Mouse (Mus musculus) mouse trophoblast stem cell (cell line): ENCODE results near the gene Pitpna.
"Not testable (repeated sequence)": the region's sequence is repeated elsewhere in the genome, so short reads cannot be mapped to it uniquely, and the experiment has no call there.

Experiments used
- in situ Hi-C, 2 experiments: fragments of 300-500 bp; cut with MseI, MboI; formaldehyde crosslinking; loops; 2 replicates in 1 of 2; 3 replicates in 1 of 2; pipeline ENCODE4 v1.15.1; 2025

Pitpna gene

DNA sequence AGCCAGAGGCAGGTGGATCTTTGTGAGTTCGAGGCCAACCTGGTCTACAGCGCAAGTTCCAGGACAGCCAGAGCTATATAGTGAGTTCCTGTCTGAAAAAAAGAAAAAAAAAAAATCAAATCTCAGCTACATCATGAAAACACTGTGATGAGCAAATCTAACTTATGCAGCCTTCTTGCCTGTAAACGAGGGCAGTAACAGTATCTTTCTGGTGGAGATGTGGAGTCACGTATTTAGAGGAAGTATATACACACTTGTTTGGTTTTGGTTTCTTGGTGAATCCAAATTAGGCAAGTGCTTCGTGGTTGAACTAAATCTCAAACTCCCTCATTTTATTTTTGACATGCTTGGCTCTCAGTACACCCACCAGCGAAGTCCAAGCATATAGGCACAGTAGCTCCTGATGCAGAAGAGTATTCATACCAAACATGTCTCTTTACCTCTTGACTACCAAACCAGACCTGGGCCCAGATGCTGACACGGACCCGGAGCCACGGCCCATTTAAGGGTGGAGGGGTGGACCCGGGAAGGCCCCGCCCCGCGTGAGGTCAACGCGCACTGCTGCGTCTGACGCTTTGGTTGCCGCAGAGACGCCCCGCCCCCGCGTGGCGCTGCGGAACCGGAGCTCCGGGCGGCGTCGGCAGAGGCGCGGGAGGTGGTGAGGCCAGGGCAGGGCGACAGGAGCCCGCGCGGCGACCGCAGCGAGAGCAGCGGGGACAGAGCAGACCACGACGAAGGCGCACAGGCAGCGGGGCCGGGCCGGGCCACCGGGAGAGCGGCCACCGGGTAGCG is at the start of gene Pitpna:
TSS of gene Pitpna (plus strand) at position 605 of the 792 bp plus-strand sequence.
- in situ Hi-C loops, result no loop called here

DNA sequence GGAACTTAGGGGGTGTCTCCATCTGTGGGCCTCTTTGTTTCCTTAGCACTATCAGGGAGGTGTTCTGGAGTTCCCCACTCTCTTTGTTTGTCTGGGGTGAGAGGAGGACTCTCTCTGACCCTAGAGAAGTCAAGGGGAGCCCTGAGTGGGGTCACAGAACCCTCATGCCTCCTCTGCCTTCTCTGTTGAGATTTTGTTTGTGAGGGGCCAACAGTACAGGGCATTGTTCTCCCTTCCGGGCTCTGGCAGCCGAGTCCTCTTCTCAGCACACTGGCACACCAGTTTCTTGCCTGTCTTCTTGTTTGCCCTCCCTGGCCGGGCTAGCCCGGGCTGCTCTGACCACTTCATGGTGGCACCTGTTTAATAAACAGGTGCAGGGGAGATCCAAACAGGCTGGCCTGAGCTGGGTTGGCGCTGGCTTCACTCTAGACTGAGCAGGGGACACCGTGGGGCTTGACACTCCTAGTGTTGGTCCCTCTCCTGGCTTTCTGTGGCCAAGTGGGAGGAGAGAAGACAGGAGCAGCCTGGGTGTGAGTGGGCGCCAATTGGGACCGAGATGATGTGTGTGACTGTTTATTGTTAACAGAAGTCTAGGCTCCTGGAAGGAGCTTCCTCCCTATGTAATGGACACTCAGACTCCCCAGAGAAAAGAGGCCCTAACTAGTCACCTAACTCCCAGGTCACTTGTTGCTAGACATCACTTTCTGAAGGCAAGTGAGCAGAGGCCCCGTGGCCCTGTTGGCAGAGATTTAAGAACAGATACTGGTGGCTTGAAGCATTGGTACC is 49.5 kb upstream of the Pitpna start:
- in situ Hi-C loops, result no loop called here

DNA sequence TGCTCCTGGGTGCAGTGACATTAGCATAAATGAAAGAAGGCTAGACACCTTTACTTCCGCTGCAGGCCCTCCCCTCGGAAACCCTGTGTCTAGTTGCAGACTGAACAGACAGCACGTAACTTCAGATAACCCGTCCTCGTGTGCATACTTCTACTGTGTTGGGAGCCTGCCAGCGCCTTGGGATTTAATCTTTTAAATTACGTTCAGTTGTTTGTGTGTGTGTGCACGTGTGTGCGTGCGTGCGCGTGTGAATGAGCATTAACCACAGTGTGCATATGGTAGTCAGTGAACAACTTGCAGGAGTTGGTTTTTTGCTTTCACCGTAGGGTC is 49.0 kb upstream of the Pitpna start:
- in situ Hi-C loops, result no loop called here

DNA sequence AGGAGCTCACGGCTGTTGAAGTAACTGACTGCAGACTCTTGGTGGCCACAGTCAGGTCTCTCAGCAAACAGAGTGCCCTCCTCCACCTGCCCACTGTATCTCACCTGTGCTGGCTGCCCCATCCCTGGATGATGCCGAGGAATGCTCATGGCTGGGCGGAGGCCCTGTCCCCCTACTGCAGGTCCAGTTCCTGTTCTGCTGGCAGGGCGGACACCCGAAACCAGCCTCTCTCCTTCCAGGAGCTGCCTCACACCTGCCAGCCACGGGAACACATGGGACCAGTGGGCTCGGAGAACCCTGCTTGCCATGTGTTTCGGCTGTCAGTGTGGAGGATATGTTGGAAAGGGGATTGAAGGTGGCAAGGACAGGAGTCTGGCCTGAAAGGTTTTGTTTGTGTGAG is 47.7 kb upstream of the Pitpna start:
- in situ Hi-C loops, result no loop called here

DNA sequence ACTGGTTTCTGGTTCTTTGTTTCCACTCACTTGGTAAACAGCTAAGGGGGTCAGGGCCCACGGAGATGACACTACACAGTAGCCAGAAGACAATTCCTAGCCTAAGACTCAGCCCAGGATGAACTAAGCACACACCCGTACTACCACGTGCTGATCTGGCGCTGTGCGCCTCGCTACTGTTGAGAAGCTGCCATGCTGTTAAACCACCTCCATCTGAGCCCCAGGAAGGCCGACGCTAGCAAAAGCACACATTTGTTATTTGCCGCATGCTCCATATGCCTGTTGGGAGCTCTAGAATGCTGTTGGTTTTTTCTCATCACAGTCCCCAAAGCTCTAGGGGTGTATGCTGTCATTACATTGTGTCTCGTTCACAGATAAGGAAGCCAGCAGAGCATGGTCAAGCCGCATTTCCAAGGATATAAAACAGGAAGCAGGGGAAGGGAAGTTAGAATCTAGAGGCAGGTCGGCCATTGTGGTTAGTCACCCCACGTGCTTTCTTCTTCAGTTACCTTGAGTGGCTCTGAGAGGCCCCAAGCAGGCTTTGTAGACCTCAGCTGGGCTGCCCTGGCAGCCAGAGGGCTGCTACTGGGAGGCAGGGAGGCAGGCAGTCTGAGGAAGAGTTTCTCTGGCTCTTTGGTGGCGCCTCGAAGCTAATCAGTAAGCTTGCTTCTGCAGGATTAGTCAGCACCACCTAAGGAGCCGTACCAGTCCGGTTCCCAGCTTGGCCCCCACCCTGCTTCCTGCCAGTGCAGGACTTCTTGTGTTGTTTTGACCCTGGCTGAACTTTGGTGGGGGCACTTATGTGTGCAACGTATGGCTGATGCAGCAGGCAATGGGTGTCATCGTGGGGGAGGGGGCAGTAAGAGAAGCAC is 47.0 kb upstream of the Pitpna start:
- in situ Hi-C loops, result no loop called here

DNA sequence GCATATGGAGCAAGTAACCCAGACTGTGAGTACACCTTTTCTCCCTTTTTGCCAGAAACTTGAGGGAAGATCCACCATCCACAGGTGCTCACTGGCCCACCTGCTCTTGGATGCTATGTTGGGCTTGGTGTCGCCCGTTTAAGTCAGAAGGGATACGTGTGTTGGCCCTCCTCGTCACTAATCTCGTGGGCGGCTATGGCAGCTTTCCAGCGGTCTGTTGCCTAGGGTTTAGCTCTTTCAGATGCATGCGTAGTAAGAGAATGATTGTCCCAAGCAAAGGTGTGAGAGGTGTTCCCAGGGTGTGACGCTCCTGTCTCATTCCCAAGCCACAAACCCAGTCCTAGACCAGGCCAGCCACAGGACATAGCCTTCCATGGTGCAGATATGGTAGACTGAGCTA is 43.2 kb upstream of the Pitpna start:
- in situ Hi-C loops, result no loop called here

DNA sequence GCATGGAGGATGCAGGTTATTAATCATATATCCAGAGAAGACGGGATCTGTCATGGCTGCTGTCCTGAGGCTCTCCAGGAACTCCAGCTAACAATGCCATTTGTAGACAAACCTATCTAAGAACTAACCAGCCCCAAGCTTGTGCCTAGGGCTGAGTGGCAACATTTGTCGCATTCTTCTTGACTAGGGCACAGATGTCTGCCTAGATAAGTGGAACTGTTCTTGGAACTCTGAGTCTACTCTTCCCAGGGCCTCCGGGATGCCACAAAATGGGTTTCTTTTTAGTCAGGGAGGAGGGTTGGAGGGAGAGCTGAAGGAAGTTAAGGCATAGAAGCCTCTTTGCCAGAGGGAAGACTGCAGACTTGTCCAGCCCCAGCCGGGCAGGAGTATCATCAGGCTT is 41.8 kb upstream of the Pitpna start:
- in situ Hi-C loops, result no loop called here

DNA sequence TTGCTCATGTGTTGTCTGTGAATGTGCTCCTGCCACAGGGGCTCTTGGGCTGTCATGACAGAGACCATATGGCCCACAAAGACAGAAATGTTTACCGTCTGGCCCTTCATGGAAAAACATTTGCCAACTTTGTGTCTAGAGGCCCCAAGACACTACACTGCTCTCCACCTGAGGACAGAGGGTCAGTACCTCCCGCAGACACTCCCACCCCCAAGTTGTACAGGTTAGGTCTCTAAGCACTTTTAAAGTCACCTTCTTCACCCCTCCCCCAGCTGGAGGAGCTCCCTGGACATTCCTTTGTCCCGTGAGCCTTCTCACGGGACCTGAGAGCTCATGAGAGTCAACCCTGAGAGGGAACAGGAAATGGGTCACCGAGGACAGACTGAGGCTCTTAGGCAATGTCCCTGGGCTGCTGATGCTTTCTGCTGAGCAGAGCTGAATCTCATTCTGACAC is 38.2 kb upstream of the Pitpna start:
- in situ Hi-C loops, result no loop called here

DNA sequence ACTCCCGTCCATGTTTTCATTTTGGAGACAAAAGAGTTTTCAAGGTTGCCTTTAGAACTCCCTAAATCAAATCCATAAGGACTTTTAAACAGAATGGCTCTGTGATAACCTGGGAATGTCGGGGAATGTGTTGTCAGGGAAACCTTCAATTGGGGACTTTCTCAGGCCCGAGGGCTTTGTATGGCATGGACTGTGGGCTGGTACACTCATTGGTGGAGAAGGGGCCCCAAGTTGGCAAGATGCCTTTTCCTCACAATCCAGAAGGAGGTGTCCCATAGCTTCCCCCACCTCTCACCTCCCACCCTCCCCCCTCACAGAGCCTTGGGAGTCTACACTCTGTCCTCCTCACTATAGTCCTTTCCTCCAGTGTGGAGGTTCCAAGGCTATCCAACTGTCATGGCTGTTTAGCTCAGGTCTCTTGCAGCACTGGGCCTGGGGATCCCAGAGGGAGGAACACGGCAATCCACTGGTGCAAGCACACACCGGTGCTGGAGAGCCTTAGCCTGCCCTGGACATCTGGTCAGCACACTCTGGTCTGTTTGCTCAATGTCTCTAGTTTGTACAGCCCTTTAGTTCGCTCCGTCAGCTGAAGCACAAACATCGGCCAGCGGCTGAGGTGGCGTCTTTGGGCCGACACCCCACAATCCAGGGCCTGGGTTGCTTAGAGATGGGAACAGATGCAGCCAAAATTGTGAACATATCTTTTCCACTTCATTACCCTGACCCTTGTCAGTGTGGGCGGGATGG is 37.5 kb upstream of the Pitpna start:
- in situ Hi-C loops, result no loop called here

DNA sequence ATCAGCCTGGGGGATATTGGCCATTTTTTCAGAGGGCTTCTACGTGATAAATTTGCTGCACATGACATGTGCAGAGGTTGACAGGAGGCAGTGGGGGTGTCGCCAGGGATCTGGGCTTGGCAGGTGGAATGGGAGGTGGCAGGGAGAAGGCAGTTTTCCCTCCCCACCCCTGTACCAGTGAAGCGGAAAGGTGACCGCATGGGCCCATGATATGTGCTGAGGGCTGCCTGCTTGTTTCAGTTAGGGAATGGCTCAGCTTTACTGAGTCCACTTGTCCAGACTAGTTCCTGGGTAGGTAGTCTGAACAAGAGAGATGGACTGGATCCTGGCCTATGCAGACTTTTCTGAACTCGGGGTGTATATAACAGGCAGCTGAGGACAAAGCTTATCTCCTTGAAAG is 36.6 kb upstream of the Pitpna start:
- in situ Hi-C loops, result no loop called here

DNA sequence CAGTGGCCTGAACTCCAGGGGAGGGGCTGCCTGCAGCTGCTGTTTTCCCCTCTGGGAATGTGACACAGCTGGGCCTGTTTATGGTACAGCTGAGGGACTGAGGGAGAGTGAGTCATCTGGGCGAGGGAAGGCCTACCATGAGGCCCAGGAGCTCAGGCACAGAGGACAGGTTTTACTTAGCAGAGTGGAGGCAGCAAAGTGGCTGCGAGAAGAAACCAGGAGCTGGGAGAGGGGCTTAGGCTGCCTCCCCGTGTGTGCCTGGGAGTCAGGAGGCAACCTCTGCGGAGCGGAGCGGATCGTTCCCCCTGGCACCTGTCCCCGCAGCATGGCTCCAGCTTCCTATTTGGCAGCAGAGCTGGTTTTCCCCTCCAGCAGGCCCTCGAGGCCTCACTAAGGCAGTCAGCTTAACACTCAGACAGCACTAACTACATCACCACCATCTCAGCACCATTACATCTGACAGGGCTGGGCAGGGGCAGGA is 35.9 kb upstream of the Pitpna start:
- in situ Hi-C loops, result no loop called here

DNA sequence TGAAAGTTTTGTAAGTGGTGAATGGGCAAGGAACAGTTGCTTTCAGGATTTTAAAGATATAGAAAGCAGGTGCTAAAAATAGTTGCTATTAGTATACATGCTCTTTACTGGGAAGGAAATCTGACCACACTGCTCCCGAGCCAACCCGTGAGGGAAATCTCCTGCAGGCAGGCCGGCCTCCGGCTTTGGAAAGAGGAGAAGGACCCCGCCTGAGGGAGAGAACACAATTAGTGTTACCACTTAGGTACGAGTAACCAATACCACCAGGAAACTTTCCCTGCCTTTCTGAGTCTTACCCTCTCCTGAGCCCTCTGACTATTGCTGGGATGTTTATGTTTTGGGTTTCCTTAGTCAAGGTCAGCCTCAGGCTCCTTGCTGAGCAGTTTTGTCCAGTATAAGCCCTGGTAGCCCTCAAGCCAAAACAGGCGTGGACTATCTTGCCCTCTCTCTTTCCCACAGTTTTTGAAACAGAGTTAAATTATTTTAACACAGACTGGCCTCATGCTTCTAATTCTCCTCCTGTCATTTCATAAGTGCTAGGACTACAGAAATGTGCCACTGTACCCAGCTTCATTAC is 34.9 kb upstream of the Pitpna start:
- in situ Hi-C loops, result no loop called here

DNA sequence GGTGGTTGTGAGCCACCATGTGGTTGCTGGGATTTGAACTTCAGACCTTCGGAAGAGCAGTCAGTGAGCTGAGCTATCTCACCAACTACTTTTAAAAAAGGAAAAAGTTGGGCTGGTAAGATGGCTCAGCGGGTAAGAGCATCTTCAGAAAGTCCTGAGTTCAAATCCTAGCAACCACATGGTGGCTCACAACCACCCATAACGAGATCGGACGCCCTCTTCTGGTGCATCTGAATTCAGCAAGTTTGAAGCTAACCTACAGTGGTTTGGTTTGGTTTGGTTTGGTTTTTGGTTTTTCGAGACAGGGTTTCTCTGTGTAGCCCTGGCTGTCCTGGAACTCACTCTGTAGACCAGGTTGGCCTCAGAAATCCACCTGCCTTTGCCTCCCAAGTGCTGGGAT is 31.9 kb upstream of the Pitpna start:
- in situ Hi-C loops, result not testable (repeated sequence)

DNA sequence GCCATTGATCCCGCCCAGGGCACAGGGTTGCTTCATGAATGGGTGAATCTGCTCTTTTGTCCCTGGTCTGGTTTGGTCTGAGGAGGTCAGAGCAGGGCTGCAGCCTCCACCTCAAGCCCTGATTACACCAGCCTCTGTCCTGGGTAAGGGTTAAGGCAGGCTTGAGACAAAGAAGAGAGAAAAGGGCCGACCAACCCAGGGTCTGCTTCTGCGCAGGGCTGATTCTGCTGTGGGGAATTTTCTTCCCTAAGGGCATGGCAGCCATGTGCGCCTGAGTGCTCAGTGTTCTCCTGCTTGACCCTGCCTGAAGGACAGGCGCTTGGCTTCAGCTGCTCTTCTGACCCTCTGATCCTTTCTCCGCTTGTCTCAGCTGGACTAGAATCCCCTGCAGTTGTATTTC is 30.8 kb upstream of the Pitpna start:
- in situ Hi-C loops, result no loop called here

DNA sequence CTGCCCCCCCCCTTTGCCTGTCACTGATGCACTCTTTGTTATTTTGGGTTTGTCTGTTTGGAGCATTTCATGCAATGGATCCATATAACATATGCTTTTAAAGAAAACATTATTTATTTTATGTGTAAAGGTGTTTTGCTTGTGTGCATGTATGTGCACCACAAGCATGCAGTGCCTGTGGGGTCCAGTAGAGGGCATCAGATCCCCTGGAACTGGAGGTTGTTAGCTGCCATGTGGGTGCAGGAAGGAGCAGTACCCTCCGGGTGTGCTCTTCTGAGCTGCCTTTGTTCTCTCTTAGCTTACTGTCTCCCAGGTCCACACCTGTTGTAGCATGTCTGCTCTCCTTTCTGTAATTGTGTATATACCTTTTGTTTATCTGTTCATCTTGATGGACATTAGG is 29.8 kb upstream of the Pitpna start:
- in situ Hi-C loops, result no loop called here

DNA sequence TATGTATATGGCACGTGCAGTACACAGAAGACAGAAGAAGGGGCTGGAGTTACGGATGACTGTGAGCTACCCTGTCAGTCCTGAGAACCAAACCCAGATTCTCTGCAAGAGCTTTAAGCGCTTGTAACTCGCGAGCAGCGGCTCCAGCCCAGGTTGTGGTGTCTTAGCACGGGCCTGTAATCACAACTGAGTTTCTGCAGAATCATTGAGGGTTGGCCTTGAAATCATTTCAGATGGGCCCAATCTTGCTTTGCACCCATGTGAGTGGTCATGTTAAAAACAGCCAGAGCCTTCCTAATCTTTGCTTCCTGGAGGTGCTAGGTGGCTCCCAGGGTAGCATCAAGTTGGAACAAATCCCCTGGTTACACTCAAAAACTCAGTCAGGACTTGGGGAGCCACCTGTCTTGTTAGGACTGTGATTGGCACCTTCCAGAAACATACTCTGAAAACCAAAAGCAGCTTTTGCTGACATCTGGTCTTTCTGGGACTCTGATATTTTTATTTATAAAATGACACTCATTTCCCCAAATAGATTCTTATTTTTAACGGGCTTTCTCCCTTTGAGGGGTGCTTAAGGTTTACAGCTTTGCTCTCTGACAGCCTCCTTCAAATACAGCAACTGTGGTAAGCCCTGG is 27.9 kb upstream of the Pitpna start:
- in situ Hi-C loops, result no loop called here

DNA sequence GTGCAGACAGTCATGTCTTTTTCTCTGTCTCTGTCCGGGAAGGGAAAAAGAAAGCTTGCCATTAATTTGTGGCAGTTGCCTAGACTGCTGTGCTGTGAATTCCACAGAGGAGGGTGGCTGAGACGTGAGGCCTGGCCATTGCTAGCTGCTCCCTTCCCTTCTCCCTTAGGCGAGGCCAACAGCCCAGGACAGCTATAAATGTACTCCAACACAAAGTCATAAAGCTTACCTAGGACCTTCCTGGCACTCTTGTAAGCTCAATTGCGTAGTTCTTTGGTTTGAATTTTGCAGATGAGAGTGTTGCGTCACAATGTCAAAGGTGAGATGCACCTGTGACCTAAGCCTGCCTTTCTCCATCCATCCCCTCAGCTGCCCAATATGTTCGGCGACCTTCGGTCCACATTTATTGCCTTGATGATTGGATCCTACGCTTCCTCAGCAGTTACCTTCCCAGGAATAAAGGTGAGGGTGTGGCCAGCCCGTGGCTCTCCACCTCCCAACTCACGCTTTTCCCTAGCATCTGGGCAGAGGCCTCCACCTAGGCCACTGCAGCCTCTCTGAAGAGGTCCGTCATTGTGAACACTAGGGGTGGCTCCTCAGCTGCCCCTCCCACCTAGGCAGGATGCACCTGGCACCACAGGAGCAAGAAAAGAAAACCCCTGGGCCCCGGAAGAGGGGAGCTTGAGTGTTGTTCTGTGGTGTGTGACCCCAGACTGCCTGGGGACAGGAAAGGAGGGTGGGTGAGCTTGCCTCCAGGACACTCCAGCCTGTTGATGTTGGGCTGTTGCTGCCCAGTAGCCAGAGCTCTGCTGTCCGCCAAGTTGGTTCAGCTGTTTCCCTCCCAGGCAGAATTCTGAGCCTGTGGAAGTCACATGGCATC is 27.1 kb upstream of the Pitpna start:
- in situ Hi-C loops, result no loop called here

DNA sequence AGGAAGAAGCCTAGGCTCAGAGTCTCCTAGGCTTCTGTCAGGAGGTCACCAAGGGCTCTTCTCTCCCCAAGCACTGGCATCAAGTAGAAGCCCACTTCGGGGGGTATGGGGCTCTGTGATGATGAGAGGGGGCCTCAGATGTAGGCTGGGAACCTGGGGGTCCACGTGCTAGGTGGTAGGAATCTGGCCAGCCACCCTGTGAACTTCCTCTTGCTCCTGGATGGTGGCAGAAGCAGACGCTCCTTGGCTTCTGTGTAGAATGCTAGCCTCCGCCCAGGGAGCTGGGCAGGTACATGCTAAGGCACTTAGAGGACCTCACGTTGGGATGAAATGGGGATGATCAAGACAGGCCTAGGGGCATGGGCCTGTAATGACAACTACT is 26.5 kb upstream of the Pitpna start:
- in situ Hi-C loops, result no loop called here

DNA sequence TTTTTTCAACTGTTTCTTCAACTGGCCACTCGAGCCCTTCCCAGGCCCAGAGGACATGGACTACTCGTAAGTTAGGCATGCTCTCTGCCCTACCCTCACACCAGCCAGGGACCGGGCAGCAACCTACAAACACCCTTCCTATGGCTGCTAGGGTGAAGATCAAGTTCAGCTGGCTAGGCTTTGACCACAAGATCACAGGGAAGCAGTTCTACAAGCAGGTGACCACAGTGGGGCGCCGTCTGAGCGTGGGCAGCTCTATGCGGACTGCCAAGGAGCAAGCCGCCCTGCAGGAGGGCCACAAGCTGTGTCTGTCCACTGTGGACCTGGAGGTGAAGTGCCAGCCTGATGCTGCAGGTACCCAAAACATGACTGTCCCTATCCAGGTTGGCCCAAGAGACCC is 25.1 kb upstream of the Pitpna start:
- in situ Hi-C loops, result no loop called here
